Mouse (Mus musculus) left cerebral cortex, adult 11 months (tissue): ENCODE measurements around the gene Hist1h4a.
"Not testable (repeated sequence)": the region's sequence is repeated elsewhere in the genome, so short reads cannot be mapped to it uniquely, and the experiment has no call there.

Experiments used
- DNase-seq: peaks from one replicate; pipeline ENCODE4 v3.0.0; 2022; ENCODE audit warnings: low spot score

Gene Hist1h4a

DNA sequence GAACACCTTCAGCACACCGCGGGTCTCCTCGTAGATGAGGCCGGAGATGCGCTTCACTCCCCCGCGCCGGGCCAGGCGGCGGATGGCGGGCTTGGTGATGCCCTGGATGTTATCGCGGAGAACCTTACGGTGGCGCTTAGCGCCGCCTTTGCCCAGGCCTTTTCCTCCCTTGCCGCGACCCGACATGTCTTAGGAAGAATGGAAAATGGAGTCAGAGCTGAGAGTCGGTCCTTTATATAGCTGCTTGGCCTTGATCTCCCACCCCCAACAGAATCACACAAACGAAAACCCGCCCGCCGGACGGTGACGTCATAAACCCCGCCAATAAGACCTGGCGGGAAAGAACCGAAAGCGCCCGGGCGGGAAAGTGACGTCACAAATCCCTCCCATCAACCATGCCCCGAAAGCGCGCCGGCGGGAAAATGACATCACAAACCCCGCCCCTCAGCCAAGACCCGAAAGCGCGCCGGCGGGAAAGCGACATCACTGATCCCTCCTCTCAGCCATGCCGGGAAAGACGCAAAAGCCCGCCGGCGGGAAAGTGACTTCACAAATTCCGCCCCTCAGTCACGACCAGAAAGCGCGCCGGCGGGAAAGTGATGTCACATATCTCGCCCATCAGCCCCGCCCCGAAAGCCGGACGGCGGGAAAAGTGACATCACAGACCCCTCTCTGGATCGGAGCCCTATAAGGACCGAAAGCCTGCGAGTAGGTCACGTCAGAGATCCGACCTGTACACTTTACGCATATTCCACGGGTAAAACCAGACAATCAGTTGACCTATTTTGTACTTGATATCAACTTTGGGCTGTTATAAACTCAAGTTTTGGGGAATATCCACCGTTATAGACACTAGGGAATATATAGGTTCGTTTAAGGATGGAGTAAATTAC lies at the start of gene Hist1h4a:
TSS of gene Hist1h4a (minus strand) at position 259 of the 893 bp plus-strand sequence.
- peak; percentile 96 for DNase-seq

GRCm38 (mm10) chr13:23806422-23807052 lies 45.5 kb upstream of the Hist1h4a start, which contains the start of gene Slc17a2:
Slc17a2 (plus strand) TSS chr13:23806993.
- DNase-seq, result no peak

- DNase-seq, result no peak
These were observed 43.5 kb upstream of the Hist1h4a start for GRCm38 (mm10) chr13:23804532-23804931.

DNA sequence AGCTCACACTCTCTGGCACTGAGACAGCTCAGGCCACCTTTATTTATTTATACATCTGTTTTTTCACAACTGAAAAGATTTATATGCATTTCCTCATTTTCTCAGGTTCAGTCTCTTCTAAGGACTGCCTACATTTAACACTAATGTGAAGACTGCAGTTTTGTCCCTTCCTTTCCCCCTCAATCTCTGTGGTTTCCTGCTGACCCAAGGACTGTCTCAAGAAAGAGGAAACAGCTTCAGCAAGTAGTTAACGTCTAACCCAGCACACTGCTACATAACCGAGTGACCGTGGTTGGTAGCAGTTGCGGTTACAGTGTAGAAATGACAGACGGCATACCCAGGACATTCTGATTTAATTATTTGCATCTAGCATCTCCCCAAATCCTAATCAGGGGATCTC lies 38.4 kb upstream of the Hist1h4a start:
- no peak for DNase-seq

DNA sequence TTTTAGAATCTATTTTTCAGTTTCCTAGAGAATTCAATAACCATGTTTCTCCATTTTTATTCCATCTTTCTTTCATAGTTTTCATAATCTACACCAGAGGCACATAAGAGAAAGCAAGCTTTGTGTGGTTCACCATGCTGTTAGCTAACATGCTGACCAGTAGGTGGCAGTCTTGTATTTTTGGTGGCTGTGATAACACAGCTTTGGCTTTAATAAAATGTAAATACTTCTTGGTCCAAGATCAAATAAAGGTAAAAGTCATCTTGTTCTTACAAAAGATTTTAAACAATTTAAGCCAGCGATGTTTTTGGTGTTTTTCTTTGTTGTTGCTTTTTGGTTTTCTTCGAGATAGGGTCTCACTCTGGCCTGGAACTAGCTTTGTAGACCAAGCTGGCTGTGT lies 31.5 kb upstream of the Hist1h4a start:
- DNase-seq, result peak; percentile 19

- DNase-seq, result no peak
These were observed 18.0 kb upstream of the Hist1h4a start for GRCm38 (mm10) chr13:23779025-23779424.

GRCm38 (mm10) chr13:23778339-23778738 lies 17.3 kb upstream of the Hist1h4a start:
- no peak for DNase-seq

DNA sequence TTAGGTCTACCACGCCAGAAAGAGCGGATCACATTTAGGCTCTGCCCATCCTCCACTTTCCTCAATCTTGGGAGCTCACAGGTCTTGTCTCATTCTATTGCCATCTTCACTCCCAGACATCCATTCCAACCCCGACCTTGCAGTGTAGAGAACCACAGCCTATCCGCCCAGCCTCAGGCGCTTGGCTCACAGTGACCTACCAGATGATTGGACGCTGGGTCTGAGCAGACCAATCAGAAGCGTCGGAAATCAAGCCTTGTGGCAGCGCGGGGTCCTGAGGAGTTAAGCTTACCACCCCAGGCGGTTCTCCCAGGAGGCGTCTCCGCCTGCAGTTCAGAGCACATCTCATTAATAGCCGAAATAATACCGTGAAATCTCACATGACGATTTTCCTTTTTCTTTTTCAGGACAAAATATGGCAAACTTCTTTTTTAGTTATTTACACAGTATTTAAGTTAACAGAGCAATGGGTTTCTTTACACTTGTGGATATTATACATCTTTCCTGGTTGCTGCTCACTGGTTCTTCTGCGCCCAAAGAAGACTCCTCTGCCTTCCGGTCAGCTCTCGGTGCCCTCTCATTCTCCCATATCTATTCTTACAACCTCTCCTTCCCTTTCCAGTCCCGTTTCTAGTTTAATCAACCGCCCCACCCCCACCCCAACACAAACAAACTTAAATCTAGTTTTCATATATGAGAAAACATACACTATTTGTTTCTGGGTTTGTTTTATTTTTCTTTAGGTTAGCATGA lies 11.7 kb upstream of the Hist1h4a start:
- DNase-seq, result no peak

DNA sequence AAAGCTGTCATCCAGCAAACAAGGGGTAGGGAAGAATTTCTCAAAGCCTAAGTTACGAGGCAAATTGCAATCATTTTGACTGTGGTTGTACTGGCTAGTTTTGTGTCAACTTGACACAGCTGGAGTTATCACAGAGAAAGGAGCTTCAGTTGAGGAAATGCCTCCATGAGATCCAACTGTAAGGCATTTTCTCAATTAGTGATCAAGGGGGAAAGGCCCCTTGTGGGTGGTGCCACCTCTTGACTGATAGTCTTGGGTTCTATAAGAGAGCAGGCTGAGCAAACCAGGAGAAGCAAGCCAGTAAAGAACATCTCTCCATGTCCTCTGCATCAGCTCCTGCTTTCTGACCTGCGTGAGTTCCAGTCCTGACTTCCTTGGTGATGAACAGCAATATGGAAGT lies 8.6 kb upstream of the Hist1h4a start, which contains the start of gene Trim38:
TSS of gene Trim38 (plus strand) at position 301 of the 400 bp plus-strand sequence.
- not testable (repeated sequence) for DNase-seq

- no peak for DNase-seq
These were observed 7.9 kb upstream of the Hist1h4a start for GRCm38 (mm10) chr13:23768834-23769397.

DNA sequence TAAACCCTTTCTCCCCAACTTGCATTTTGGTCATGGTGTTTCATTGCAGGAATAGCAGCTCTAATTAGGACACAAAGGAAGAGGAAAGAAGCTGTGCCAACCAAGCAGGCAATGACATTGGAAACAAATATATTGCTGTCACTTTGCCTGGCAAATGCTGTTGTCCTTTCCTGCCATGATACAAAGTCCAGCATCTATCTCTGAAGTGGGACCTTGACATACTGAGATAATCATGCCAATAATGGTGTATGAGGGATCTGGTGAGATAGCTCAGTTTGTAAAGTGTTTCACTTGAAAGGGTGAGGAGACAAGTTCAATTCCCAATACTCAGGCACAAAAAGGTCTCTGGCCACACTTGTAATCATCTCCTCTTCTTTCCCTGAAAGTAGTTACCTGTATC lies 5.7 kb upstream of the Hist1h4a start:
- no peak for DNase-seq

GRCm38 (mm10) chr13:23765172-23765513 lies 4.1 kb upstream of the Hist1h4a start:
- no peak for DNase-seq

DNA sequence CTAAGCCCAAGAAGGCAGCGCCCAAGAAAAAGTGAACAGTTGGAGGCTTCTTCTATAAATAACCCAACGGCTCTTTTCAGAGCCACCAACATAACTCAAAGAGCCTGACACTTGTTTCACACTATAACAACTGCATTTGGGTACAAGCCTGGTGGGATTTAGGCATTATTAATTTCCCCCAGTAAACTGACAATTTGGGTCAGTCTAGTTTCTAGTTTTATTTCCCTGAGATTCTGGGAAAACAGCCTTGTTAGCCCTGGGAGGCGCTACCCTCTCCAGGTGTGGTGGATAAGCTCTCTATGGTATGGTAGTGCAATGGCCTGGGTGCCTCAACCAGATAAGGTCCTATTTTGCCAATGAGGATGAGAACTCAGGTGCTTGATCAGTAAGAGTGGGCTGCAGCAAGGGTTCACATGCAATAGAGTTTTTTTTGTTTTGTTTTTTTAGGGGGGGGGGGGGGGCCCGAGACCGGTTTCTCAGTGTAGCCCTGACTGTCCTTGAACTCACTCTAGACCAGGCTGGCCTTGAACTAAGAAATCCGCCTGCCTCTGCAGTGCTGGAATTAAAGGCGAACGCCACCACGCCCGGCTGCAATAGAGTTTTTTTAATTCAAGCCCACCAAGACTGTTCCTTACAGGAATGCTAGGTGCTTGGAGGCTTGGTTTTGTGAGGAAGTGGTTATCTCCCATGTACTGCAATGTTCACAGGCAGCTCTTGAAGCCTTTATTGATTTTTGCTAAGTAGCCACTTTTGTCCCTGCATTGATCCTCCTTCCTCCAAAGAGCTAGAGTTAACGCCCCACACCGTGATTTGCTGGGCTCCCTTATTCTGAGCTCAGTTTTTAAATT lies 3.5 kb upstream of the Hist1h4a start:
- DNase-seq, result no peak

GRCm38 (mm10) chr13:23763586-23764323 lies 2.7 kb upstream of the Hist1h4a start, which contains the start of gene Hist1h1a:
Hist1h1a (plus strand) TSS chr13:23763666.
- DNase-seq, result no peak

DNA sequence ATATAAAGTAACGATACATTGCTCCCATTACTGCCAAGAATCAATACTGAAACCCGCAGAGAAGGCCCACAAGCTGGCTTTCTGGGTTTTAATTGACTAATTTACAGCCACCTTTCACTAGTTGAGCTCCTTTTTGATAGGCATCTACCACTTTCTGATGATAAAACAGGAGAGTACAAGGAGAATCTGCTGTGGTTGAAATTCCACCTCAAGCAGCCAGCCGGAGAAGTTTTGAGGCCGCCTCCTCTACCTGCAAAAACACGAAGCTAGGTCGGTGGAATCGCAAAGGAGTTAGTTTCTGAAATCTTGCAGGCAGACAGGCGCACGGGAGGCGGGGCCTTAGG lies 2.2 kb upstream of the Hist1h4a start:
- no peak for DNase-seq

GRCm38 (mm10) chr13:23761871-23762821 lies 1.1 kb upstream of the Hist1h4a start, which contains the start of gene Hist1h3a:
Hist1h3a (minus strand) TSS chr13:23762386.
- not testable (repeated sequence) for DNase-seq

DNA sequence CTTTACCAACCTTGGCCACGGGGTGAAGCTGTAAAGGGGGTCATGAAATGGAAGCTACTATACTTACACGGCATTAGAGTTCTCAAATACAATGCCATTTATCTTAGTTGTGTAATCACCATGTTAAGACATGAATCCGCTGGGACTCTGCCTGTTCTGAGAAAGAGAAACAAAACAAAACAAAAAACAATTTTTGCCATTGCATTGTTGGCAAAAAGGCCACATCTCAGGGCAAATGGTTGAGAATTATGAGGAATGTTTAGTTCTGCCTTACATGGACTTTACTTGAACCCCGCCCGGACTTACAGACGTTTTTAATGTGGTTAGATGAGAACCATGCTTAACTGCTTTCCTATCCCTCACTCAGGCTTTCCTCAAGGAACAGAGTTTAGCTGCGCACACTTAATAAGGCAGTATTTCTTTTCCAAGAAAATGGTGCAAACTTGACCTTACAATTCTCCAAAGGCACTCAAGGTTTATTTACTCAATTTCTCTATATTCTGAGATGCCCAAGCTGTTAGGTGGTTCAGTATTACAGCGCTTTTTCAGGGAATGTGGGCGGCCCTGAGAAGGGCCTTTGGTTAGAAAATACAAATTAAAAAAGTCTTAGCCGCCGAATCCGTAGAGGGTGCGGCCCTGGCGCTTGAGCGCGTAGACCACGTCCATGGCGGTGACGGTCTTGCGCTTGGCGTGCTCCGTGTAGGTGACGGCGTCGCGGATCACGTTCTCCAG lies 624 bp downstream of the Hist1h4a start:
- no peak for DNase-seq

- DNase-seq, result no peak
These were observed 1.2 kb downstream of the Hist1h4a start for GRCm38 (mm10) chr13:23759916-23760239.
